Mouse (Mus musculus): ENCODE results near the gene Rbm26. TPM values are rescaled to one million over a fixed set of nuclear protein-coding genes. Genes with fewer than 3 reads are reported as not detected.

Gene Rbm26
- polyA plus RNA-seq, 1 experiment, result 12.2 TPM

GRCm38 (mm10) chr14:105070258-105071009, 106.7 kb downstream of the Rbm26 start:
- no peaks in the 10 kb centered on the region for H3K4me1 ChIP-seq (ENCODE audit: control insufficient read depth, insufficient read depth, low read length)
- no peak for DNase-seq
- no peak overlapping the region for H3K4me3 ChIP-seq (replicated peaks; ENCODE audit: extremely low read depth, low read depth, low read length)
- TF ChIP-seq POLR2A (IDR thresholded peaks at IDR 0.05; ENCODE audit: borderline replicate concordance, extremely low read depth, low read depth, low read length) (no peak), CTCF (IDR thresholded peaks at IDR 0.05; ENCODE audit: insufficient read depth, low read length) (no peak)
- WGBS, result 65% methylated on average over 11 of the region's 11 CpGs

- DNase-seq, result no peak
- 73% methylated on average over 5 of the region's 5 CpGs for WGBS
- TF ChIP-seq CTCF (IDR thresholded peaks at IDR 0.05; ENCODE audit: insufficient read depth, low read length) (no peak), POLR2A (IDR thresholded peaks at IDR 0.05; ENCODE audit: borderline replicate concordance, extremely low read depth, low read depth, low read length) (no peak)
- H3K4me1 ChIP-seq (ENCODE audit: control insufficient read depth, insufficient read depth, low read length), result no peaks in the 10 kb centered on the region
- no peak overlapping the region for H3K4me3 ChIP-seq (replicated peaks; ENCODE audit: extremely low read depth, low read depth, low read length)
These were observed 109.1 kb downstream of the Rbm26 start for GRCm38 (mm10) chr14:105068060-105068459.

- DNase-seq, result no peak
These were observed 112.9 kb downstream of the Rbm26 start for GRCm38 (mm10) chr14:105064243-105064642.

GRCm38 (mm10) chr14:105061230-105061629, 115.9 kb downstream of the Rbm26 start:
- Histone ChIP-seq H3K4me3 (replicated peaks; ENCODE audit: extremely low read depth, low read depth, low read length) (no peak overlapping the region), H3K4me1 (ENCODE audit: control insufficient read depth, insufficient read depth, low read length) (no peaks in the 10 kb centered on the region)
- TF ChIP-seq POLR2A (IDR thresholded peaks at IDR 0.05; ENCODE audit: borderline replicate concordance, extremely low read depth, low read depth, low read length) (no peak), CTCF (IDR thresholded peaks at IDR 0.05; ENCODE audit: insufficient read depth, low read length) (no peak)
- DNase-seq, result no peak
- WGBS, result 64% methylated on average over 2 of the region's 2 CpGs

More at GRCm38 (mm10) chr14:105064243-105064642, 112.9 kb downstream of the Rbm26 start:
- TF ChIP-seq POLR2A (IDR thresholded peaks at IDR 0.05; ENCODE audit: borderline replicate concordance, extremely low read depth, low read depth, low read length), result no peak
- TF ChIP-seq CTCF (IDR thresholded peaks at IDR 0.05; ENCODE audit: insufficient read depth, low read length), result no peak
- WGBS, result 88% methylated on average over 1 of the region's 1 CpGs
- no peak overlapping the region for H3K4me3 ChIP-seq (replicated peaks; ENCODE audit: extremely low read depth, low read depth, low read length)
- no peaks in the 10 kb centered on the region for H3K4me1 ChIP-seq (ENCODE audit: control insufficient read depth, insufficient read depth, low read length)

GRCm38 (mm10) chr14:105057934-105058333, 119.2 kb downstream of the Rbm26 start:
- DNase-seq, result no peak
- Histone ChIP-seq H3K4me1 (ENCODE audit: control insufficient read depth, insufficient read depth, low read length) (no peaks in the 10 kb centered on the region), H3K4me3 (replicated peaks; ENCODE audit: extremely low read depth, low read depth, low read length) (no peak overlapping the region)
- TF ChIP-seq CTCF (IDR thresholded peaks at IDR 0.05; ENCODE audit: insufficient read depth, low read length), result no peak
- TF ChIP-seq POLR2A (IDR thresholded peaks at IDR 0.05; ENCODE audit: borderline replicate concordance, extremely low read depth, low read depth, low read length), result no peak

Other genes starting within 250 kb of the Rbm26 start
- gene Ndfip2, start 81.2 kb upstream of the Rbm26 start, polyA plus RNA-seq (2012; rRNA removed), result 42.9 and 43.0 TPM in 2 replicates

All from lung, adult 2 months (tissue).